Mouse (Mus musculus): Measurements from ENCODE around the gene Ovol3.
A peak's percentile ranks its signal among the peaks of the same experiment; 100 is the strongest.
"Not testable (repeated sequence)": the region's sequence is repeated elsewhere in the genome, so short reads cannot be mapped to it uniquely, and the experiment has no call there.

Ovol3 gene

DNA sequence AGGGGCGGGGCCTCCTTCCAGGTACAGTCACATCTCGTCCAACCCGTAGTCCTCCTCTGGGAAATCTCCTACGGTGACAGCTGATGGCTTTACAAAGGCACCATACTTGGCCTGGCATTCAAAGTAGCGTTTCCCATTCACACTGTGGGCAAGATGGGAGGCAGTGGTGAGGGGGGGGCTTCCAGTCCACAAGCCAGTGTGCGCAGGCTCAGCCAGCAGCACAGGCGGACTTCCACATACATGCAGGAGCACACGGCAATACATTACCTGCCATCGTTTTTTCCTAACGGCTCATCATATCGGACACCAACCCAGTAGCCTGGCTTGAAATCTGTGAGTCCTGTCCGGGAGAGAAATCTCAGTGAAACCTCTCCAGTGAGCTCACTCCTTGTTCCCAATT, 11.3 kb downstream of the Ovol3 start:
- no peak for DNase-seq (ENCODE audit: low spot score)

DNA sequence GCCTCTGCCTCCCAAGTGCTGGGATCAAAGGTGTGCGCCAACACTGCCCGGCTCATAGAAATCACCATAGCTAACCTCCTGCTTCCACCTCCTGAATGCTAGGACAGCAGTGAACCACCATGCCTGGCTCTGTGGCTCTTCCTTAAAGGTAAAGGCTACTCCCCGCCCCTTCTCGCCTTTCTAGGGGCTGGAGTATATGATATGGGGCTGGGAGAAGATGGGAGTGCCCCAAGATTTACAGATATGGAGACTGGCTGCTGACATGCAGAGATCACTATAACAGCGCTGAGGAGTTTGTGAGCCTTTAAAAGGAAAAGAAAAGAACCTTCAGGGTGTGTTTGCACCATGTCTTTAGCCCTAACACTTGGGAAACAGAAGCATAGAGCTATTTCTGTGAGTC, 13.3 kb downstream of the Ovol3 start:
- DNase-seq (ENCODE audit: low spot score) = no peak

DNA sequence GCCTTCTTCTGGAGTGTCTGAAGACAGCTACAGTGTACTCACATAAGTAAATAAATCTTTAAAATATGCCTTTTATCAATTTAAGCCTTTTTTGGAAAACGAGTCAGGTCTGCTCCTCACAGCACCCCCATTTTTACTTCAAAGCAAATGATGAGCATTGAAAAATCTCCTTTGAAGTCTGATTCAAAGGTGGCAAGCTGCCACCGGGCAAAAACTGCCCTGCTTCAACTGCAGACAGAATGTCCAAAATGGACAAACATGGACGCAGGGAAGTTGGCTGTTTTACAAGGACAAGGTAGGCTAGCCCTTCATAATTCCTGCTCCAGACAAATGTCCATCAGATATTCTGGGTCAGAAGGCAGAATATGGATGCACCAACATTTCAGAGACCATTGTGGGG, 14.1 kb downstream of the Ovol3 start:
- no peak for DNase-seq (ENCODE audit: low spot score)

DNA sequence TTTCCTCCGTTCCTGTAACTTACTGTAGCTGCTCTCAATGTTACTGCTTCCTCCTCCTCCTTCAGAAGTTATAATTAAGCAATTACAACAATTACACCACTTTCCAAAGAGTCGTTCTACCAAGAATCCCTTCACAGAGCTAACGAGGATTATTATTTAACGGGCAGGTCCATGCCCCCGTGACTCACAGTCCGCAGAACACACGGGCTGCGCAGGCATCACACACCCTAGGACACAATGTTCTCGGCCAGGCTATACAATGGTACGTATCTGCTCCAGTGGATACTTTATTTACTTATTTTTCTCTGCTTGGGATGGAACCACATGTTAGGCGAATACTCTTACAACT, 15.5 kb downstream of the Ovol3 start:
- peak; percentile 32 for DNase-seq (ENCODE audit: low spot score)

DNA sequence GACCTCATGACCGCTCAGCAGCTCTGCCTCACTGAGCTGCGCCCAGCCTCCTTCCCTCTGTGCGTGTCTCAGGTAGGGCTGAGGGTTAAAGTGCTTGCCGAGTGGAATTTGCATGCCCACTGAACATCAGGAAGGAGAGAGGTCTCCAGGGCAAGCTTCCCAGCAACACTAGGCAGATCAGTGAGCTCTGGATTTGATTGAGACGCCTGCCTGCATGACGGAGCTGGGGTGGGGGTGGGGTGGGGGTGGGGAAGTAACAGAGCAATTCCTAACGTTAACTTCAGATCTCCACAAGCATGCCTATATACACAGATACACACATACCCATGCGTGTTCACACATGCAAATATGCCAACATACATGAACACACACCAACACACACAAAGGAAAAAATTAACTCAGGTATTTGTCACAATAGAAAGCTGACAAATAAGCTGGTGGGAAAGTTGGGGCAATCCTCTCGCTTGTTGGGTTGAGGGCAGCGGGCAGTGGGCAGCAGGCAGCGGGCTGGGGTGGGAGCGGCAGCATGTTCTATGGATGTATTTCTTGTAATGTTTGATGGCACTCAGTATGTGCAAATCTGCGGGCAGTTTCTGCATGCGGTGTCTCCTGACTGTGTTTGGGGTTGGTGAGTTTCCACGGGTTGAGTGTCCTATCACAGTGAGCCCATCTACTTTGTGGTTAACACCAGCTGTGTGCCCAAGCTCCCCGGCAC, 16.1 kb downstream of the Ovol3 start:
- DNase-seq (ENCODE audit: low spot score) = peak; percentile 31

DNA sequence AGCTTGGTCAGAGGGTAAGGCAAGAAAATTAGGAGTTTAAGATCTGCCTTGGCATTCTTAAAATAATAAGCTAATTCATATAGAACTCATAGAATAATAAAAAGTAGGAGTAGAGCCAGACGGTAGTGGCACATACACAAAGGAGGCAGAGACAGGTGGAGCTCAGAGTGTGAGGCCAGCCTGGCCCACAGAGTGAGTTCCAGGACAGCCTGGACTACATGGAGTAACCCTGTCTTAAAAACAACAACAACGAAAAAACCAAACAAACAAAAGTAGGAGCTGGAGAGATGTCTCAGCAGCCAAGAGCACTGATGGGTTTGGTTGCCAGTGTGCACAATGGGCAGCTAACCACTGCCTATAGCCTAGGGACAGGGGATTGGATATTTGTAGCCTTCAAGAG, 18.2 kb downstream of the Ovol3 start:
- DNase-seq (ENCODE audit: low spot score) = no peak

DNA sequence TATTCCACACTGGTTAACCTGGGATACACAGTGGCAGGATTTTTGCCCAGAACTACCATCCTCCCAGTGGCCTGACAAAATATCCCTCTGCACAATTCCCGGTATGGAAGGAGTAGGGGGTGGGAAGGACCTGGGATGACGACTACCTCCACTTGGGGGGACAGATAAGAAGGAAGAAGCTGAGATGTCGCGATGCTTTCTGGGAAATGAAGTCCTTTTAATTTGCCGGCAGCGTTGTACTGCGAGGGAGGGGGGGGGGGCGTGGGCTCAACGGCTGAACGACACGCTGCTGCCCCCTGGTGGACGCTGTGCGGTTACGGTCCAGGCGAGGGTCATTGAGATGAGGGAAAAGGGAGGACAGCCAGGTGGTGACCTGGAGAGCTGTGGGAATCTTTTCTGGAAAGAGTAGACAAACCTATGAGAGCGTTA, 18.8 kb downstream of the Ovol3 start:
- DNase-seq (ENCODE audit: low spot score) = peak; percentile 76

DNA sequence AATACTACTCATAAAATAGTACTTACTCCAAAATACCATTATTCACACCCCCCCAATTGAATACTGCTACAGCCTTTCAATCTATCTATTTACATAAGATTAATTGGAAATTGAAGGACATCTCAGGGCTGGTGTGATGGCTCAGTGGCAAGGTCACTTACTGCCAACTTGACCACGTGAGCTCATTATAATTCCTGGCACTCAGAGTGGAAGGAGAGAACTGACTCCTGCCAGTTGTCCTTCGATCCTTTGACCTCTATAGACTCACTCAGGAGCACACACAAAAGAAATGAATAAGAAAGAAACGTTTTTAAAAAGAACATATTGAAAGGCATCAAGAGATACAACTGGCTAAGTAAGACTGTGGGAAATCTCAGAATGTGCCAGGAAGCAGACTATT, 19.6 kb downstream of the Ovol3 start:
- no peak for DNase-seq (ENCODE audit: low spot score)

DNA sequence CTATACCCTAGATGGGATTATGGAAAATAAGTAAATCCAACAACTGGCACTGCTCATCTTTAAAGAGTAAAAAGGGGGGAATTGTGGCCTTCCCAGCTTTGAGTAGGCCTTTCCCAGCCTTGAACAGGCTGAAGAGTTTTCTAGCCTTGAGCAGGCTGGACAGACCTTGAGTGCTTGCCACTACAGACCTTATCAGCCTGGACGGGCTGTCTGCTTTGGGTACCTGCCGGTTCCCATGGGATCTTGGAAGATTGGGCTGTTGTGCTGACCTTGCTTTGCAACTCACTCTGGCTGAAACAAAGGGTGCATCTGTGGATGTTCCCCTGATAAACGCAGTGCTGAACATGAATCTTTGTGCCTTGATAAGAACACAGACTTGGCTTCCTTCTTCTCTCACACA, 21.6 kb downstream of the Ovol3 start:
- no peak for DNase-seq (ENCODE audit: low spot score)

DNA sequence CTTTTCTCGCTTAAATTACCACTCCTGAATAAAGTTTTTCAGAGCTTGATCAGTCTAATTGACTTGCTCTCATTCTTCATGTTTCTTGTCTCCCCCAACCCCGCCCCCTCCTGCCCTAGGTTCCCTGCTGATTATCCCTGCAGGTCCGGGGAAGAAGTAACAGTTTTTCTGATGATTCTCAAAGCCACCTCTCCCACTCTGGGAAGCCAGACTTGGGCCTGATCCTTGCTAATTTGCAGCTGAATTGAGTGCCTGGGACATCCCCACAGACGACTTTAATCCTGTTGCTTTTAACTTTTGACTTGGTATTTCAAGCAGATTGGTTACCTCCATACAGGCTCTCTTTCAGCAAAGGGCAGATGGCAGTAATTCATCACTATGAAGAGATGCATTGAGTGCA, 24.5 kb downstream of the Ovol3 start:
- DNase-seq (ENCODE audit: low spot score) = no peak

DNA sequence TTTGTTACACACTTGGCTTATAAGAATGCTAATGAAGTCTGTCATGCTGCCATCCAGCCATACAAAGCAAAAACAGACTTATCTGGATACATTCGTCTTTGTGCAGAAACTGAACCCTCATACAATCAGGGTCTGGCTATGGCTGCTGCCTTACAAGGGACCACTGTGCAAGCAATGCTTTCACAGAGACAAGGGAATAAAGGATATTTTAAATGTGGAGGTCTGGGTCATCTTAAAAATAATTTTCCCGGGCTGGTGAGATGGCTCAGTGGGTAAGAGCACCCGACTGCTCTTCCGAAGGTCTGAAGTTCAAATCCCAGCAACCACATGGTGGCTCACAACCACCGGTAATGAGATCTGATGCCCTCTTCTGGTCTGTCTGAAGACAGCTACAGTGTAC, 29.2 kb downstream of the Ovol3 start:
- DNase-seq (ENCODE audit: low spot score) = not testable (repeated sequence)

DNA sequence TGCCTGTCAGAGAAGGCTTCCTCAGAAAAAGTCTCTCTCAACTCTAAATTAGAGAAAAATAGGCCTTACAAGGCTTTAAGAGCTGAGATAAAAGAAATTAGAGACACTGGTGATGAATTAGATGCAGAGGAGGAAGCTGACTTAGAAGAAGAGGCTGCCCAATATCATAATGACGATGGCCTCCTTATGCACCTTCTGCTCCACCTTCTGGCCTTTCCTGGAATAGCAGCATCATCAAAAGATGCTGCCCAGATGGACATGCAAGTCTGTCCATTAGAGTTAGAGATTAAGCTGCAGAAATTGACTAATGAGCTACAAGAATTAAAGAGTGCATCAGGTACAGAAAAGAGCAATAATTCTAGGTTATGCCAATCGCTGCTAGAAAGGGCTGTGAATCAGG, 30.1 kb downstream of the Ovol3 start:
- peak; percentile 72 for DNase-seq (ENCODE audit: low spot score)

DNA sequence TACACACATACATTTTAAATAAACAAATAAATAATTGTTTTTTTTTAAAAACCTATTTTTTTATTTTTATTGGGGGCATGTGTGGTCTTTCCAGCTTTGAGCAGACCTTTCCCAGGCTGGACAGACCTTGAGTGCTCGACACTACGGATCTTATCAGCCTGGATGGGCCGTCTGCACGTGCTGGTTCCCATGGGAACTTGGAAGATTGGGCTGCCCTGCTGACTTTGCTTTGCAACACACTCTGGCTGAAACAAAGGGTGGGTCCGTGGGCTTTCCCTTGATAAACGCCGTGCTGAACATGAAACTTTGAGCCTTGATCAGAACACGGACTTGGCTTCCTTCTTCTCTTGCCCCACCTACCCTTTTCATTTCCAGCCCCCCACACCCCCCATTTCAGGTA, 31.1 kb downstream of the Ovol3 start:
- no peak for DNase-seq (ENCODE audit: low spot score)

DNA sequence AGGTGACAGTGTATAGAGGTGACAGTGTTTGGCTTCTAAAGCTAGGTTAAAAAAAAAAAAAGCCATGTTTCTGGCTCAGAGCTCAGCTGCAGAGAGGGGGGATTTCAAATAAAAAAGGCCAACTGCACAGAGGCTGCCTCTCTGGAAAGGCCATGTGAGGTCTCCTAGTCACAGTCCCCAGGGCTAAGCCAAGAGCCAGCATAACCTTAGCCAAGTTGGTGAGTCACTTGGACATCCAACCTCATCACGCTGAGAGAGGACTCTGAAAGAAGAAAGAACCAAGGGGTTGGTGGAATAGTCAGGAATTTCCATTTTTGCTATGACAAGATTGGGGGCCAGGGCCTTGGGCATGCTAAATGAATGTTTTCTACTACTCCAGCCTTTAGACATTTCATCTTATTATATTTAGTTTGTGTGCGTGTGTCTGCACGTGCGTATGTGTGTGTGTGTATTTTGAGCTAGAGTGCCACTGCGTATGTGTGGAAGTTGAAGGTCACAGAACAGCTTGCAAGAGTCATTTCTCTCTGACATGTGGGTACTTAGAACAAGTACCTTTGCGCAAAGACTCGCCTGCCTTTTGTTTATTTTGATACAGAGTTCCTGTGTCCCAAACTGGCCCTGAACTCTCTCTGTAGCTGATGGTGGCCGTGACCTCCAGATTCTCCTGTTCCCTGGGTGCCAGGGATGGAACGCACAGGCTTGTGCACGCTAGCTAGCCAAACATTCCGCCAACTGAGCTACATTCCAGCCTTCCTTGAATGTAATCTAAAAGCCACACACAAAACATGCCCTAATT, 32.4 kb downstream of the Ovol3 start:
- peak; percentile 38 for DNase-seq (ENCODE audit: low spot score)

DNA sequence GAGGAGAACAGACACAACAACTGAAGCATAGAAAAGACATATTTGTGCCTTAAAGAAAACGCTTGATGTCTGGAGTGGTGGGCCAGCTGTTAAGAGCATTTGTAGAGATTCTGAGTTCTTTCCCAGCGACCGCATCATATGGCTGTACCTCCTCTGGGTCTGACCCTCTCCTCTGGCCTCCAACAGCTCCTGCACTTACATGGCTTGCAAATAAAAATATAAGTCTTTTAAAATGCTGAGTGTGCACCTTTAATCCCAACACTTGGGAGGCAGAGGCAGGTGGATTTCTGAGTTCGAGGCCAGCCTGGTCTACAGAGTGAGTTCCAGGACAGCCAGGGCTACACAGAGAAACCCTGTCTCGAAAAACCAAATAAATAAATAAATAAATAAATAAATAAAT, 34.9 kb downstream of the Ovol3 start:
- not testable (repeated sequence) for DNase-seq (ENCODE audit: low spot score)

DNA sequence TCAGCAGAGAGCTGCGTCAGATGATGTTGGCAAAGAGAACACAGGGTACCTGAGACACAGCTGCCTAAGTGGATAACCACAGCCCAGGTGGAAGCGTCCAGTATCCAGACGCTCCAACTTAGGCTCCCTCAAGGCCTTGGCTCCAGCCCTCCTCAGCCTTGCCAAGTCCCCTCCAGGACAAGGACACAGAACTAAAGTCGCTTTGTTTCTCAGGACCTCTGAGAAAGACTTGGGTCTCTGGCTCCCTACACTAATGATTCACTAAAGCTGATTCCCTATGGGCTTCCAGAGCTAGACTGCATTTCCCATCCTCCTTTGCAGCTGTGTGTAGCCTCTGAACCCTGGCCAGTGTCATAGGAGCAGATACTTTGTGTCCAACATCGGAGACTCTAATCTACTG, 35.3 kb downstream of the Ovol3 start:
- DNase-seq (ENCODE audit: low spot score) = no peak

DNA sequence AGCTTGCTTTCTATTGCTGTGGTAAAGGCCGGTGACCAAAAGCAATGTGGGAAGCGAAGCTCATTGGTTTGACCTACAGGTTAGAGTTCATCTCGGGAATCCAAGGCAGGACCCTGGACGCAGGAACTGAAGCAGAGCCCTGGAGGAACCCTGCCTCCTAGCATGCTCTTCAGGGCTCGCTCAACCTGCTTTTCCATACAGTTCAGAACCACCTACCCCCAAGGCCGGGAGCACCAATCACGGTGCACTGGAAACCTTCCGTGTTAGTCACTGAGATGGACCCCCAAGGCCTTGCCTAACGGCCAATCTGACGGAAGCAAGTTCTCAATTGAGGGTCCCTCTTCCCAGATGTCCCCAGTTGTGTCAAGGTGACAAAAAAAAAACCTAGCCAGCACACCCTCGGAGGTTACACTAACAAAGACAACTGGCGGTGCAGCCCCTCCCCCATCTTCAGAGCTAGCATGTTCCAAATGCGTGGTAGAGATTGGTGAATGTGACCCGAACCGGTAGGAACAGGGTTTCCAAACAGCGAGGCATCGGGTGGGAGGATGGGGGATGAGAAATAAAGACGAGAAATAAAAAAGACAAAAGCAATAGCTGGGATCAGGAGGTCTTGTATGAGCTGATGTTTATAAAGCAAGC, 35.9 kb downstream of the Ovol3 start:
- no peak for DNase-seq (ENCODE audit: low spot score)

DNA sequence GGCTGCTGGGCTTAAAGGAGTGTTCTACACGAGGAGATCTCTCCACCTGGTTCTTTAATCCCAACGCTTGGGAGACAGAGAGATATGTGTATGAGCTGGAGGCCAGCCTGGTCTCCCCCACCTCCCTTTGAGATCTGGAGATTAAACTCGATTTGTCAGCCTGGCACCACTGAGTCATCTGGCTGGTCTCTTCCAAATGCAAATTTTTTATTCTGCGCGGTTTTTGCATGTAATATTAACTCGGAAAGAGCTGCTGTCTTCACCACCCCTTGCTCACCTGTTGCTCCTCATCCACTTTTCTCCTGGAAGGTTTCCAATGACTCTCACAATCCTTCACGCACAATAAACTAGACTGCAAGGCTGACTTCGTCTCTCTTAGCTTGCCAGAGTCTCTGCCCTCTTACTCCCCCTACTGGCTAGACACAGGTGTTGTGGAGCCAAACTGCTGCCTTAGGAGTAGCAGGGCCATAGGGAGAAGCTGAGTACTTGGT, 37.0 kb downstream of the Ovol3 start, which contains the start of gene Capns1:
TSS of gene Capns1 (minus strand) at position 331 of the 491 bp plus-strand sequence.
- peak; percentile 83 for DNase-seq (ENCODE audit: low spot score)

DNA sequence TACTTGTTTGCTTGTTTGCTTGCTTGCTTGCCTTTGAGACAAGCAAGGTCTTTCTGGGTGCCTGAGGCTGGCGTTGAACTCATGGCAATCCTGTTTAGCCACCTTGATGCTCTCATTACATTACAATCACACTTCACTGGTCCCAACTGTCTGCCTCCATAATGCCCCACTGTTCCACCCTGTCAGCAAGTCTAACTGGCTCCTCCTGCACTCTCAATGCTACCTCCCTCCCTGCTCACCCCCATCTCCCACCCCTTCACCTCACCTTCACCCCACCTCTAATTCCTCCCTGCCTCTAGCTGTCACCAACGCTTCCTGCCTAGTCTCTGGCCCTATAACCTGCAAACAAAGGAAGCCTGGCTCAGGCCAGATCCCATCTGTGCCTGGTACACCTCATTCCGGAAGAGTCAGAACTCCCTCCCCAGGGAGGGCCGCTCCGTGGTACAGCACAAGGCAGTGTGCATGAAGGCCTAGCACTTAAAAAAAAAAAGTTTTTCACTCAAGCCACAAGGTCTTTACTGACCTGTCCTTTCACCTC, 37.9 kb downstream of the Ovol3 start:
- no peak for DNase-seq (ENCODE audit: low spot score)

DNA sequence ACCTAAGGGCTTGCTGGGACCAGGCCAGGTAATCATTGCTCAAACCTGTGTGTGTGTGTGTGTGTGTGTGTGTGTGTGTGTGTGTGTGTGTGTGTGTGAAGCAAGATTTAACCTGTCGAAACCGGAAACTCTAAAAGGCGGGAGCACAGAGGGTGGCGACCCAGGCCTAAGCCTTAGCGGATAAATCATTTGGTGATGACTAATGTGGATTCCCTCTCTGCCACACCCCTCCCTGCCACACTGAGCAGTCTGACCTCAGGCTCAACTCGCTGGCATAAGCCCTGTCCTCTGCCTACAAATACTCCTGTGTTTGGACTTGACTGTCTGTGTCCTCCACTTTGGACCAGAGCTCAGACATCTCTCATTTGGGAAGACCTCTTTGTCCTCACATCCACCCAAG, 39.4 kb downstream of the Ovol3 start:
- no peak for DNase-seq (ENCODE audit: low spot score)

DNA sequence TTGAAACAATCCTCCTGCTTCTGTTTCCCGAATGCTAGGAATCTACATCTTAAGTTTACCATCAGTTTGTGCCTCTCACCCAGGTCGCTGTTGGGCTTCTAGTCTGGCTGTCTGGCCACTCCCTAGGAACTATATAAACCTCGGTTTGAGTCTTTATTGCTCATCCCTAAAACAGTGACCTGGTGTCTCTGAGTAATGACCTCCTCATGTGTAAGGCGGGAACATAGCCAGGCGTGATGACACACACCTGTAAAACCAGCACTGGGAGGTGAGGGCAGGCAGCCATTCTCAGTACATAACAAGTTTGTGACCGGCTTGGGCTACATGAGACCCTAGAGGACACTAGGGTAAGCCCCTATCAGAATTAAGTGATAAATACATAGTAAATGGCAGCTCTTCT, 40.1 kb downstream of the Ovol3 start:
- no peak for DNase-seq (ENCODE audit: low spot score)

DNA sequence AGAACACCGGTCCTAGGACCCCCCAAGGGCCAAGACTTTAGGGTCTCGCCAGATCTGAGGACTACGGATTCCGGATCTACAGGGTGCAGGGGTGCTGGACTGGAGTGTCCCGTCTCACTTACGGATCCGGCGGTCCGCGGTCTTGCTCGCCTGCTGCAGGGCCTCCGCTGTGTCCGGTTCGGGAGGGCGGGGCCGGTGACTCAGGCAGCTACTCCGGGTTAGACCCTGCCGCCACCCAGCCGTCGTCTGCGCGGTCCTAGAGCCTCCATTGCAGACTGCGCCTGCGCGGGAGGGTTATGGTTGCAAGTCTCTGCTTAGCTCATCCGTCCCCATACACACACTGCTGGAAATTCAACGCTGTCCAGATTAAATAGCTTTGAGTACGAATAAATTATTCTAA, 40.6 kb downstream of the Ovol3 start:
- peak; percentile 96 for DNase-seq (ENCODE audit: low spot score)
